Mouse (Mus musculus) lung, postnatal 0 days (tissue): ENCODE measurements around the gene Trpc3. TPM values are rescaled to one million over a fixed set of nuclear protein-coding genes. Genes with fewer than 3 reads are reported as not detected.

Experiments used
- ATAC-seq: fragments of 200-750 bp; cut with Nextera tagmentation; 2 replicates; pipeline ENCODE4 v1.8.0; 2017; ENCODE audit warnings: moderate library complexity
- DNase-seq: peaks from one replicate; pipeline ENCODE4 v3.0.0-alpha.2; 2016; ENCODE audit warnings: low spot score
- H3K27ac ChIP-seq: fragments of 300-500 bp; sonication (generic); 2 replicates; pipeline ENCODE4 v1.5.1; 2014; ENCODE audit warnings: antibody characterized with exemption, mild to moderate bottlenecking, low read length, mixed read lengths
- H3K27me3 ChIP-seq: fragments of 300-500 bp; sonication (generic); replicated peaks from 2 replicates; pipeline ENCODE4 v1.6.1; 2014; ENCODE audit warnings: low read length, mixed read lengths; ENCODE audit not compliant: insufficient read depth
- H3K36me3 ChIP-seq: fragments of 300-500 bp; sonication (generic); 2 replicates; pipeline ENCODE4 v1.6.1; 2014; ENCODE audit warnings: low read length, mixed read lengths; ENCODE audit not compliant: insufficient read depth
- H3K4me1 ChIP-seq: fragments of 300-500 bp; sonication (generic); 2 replicates; pipeline ENCODE4 v1.6.1; 2014; ENCODE audit warnings: antibody characterized with exemption, low read depth, low read length, mixed read lengths; ENCODE audit not compliant: insufficient read depth
- H3K4me2 ChIP-seq: fragments of 300-500 bp; sonication (generic); replicated peaks from 2 replicates; pipeline ENCODE4 v1.6.1; 2014; ENCODE audit warnings: low read depth, mild to moderate bottlenecking, low read length, moderate library complexity, mixed read lengths
- H3K4me3 ChIP-seq: fragments of 300-500 bp; sonication (generic); 2 replicates; pipeline ENCODE4 v1.5.1; 2014; ENCODE audit warnings: low read depth, low read length
- H3K9ac ChIP-seq: fragments of 300-500 bp; sonication (generic); replicated peaks from 2 replicates; pipeline ENCODE4 v1.6.1; 2014; ENCODE audit warnings: low read depth, mild to moderate bottlenecking
- H3K9me3 ChIP-seq: fragments of 300-500 bp; sonication (generic); 2 replicates; pipeline ENCODE4 v1.6.1; 2016; ENCODE audit warnings: low read length, mixed read lengths
- CTCF ChIP-seq: IDR thresholded peaks from 2 replicates; pipeline ENCODE4 v1.5.1; 2016; ENCODE audit warnings: antibody characterized with exemption, mild to moderate bottlenecking
- EP300 ChIP-seq: IDR thresholded peaks from 2 replicates; pipeline ENCODE4 v1.6.1; 2016; ENCODE audit warnings: antibody characterized with exemption, mild to moderate bottlenecking, control low read depth
- WGBS: fragments of 180-500 bp; shearing (Covaris S2); extraction: QIAGEN DNeasy Blood & Tissue Kit; methylation state at CpG from one replicate; pipeline ENCODE4 v1.1.7; 2014; 5-methylcytosine and 5-hydroxymethylcytosine counted together
- polyA plus RNA-seq: library from polyadenylated mRNA; unstranded; fragments of >200 nt; fragmentation: Nextera tagmentation; extraction: Ambion mirVana; gene quantifications from 2 replicates; pipeline ENCODE4 v1.2.1, GENCODE M21; 2015

The Trpc3 gene
- 3.1 and 3.3 TPM in 2 replicates for polyA plus RNA-seq

DNA sequence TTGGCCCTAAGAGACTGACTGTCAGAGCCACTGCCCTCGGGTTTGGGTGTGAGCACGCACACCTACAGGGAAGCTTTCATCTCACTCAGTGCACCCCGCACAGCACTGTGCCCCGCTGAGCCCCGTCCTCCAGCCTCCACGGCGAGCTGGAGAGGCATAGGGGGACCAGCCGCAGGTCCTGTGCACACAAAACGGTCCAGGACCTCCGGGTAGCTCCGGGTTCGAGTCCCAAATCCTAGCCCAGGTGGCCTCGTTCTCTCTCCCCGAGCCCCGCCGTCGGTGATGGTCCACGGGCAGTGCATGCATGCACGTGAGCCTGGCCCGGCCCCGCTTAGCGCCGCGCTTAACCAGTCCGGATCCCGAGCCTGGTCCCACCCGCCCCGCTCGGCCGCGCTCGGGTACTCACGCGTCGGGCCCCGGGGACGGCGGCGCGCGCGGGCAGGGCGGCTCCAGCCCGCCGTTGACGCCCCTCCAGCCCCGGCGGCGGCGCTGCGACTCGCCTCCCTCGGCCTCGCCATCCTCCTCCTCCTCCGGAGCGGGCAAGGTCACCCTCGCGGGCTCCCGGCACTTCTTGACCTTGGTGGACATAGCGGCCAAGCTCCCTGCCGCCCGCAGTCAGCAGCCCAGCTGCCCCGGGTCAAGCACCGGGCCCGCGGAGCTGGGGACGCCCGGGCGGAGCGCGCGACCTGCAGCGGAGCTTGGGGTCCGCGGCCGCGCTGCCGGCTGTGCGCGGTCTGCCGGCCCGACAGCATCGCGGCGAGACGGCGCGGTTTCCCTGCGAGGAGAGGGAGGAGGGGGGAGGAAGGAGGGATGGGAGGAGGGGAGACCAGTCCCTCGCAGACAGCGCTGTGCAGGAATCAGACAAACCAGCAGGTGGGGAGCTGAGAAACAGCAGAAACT is at the start of gene Trpc3:
Trpc3 (minus strand) TSS at position 776 of the 900 bp plus-strand sequence.
- no peaks in the 10 kb centered on the region for H3K4me1 ChIP-seq
- TF ChIP-seq CTCF (peak; percentile 31), EP300 (no peak)
- peak; percentile 55 for DNase-seq
- H3K27ac ChIP-seq = peak within 1 kb of the TSS; percentile 47; the same call in 1 of the 2 replicates
- no peaks in the 10 kb centered on the region for H3K9me3 ChIP-seq
- H3K9ac ChIP-seq = peak within 1 kb of the TSS; percentile 23; the same call in 1 of the 2 replicates
- 4% methylated on average over 83 of the region's 91 CpGs for WGBS
- H3K4me2 ChIP-seq = peak within 1 kb of the TSS; percentile 92
- H3K4me3 ChIP-seq = peak within 1 kb of the TSS; percentile 56
- H3K27me3 ChIP-seq = no peaks in the 10 kb centered on the region
- peak; percentile 85 for ATAC-seq
- no peaks in the 10 kb centered on the region for H3K36me3 ChIP-seq

DNA sequence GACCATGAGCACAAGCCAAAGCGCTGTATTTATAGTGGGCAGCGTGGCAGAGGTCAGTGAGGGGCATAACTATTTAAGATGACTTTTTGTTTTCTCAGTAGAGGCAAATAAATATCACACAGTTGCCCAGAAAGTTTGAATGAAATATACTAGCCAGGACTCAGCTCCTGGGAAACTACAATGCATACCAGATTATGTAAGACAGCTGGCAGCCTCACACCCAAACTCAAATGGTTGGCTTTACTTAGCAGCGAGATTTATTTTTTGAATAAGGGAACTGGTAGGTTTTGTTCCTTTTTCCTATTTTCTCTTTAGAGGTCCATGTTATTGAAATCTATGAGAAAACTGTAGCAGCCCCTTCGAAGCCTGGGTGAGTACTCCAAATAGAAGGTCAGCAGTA is 48.1 kb upstream of the Trpc3 start:
- H3K9me3 ChIP-seq = no peaks in the 10 kb centered on the region
- TF ChIP-seq CTCF (no peak), EP300 (no peak)
- WGBS = 51% methylated on average over 4 of the region's 4 CpGs
- no peaks in the 10 kb centered on the region for H3K36me3 ChIP-seq
- no peak overlapping the region for H3K4me2 ChIP-seq
- DNase-seq (no peak), ATAC-seq (no peak)
- H3K9ac ChIP-seq = no peak overlapping the region
- no peak overlapping the region for H3K4me3 ChIP-seq
- no peak overlapping the region for H3K27ac ChIP-seq
- H3K27me3 ChIP-seq = no peaks in the 10 kb centered on the region
- H3K4me1 ChIP-seq = no peaks in the 10 kb centered on the region

DNA sequence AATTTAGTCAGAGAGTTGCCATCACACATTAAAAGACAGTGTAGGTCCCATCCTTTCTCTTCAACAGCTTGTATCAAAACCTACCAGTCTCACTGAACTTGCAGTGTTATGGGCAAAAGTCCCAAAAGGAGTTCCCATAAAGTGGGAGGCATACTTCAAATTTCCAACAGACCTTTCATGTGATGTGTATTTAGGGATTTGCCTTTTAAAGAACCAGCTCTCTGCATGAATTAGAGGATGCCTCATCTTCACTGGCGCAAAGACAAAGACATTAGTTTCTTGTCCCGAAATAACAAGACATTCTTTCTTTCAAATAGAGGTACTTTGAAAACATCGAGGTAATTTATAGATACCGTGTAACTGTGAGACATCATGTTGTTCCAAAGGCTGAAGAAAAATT is 43.1 kb upstream of the Trpc3 start:
- DNase-seq = no peak
- no peak overlapping the region for H3K4me3 ChIP-seq
- H3K9ac ChIP-seq = no peak overlapping the region
- no peak overlapping the region for H3K4me2 ChIP-seq
- no peaks in the 10 kb centered on the region for H3K27me3 ChIP-seq
- H3K27ac ChIP-seq = no peak overlapping the region
- 85% methylated on average over 4 of the region's 4 CpGs for WGBS
- H3K36me3 ChIP-seq = no peaks in the 10 kb centered on the region
- H3K4me1 ChIP-seq = no peaks in the 10 kb centered on the region
- ATAC-seq = no peak
- TF ChIP-seq EP300 (no peak), CTCF (no peak)
- no peaks in the 10 kb centered on the region for H3K9me3 ChIP-seq

DNA sequence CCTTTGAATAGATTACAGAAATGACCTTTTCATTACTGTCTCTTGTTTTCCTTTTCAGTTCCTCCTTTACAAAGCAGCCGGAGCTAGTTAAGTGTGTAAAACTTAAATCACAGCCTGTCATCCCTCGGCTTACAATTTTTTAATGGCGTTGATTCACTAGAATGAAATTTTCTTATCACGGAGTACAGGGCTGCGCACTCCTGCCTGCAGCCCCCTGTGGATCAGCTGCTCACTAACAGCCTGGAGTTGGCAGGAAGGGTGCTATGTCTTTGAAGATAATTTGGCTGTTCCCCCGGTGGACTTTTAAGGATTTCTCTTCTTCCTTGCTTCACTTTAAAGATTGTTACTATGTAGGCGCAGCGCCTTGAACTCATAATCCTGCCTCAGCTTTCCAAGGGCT is 36.6 kb upstream of the Trpc3 start:
- H3K27ac ChIP-seq = no peak overlapping the region
- H3K4me3 ChIP-seq = no peak overlapping the region
- no peak overlapping the region for H3K4me2 ChIP-seq
- 59% methylated on average over 8 of the region's 8 CpGs for WGBS
- H3K9ac ChIP-seq = no peak overlapping the region
- no peaks in the 10 kb centered on the region for H3K36me3 ChIP-seq
- H3K27me3 ChIP-seq = no peaks in the 10 kb centered on the region
- ATAC-seq (no peak), DNase-seq (no peak)
- TF ChIP-seq CTCF = no peak
- no peak for TF ChIP-seq EP300
- H3K9me3 ChIP-seq = no peaks in the 10 kb centered on the region
- H3K4me1 ChIP-seq = no peaks in the 10 kb centered on the region

DNA sequence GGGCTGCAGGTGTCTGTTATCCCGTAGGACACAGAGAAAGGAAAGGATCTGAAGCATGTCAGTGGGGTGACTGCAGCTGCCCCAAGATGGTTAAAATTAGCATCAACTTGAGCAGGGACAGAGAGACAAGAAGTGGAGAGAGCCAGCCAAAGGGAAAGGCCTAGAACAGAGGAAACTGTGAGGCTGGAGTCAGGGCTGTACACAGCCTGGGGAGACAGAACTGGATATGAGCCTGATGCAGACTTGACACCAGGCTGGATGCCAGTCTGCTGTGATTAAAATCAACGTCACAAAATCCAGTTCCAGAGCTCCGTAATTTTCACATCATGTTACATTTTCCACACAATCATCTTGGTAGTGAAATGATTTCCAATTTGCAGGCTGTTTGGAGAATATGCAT is 31.9 kb upstream of the Trpc3 start:
- Histone ChIP-seq H3K9me3 (no peaks in the 10 kb centered on the region), H3K27ac (no peak overlapping the region), H3K4me3 (no peak overlapping the region), H3K27me3 (no peaks in the 10 kb centered on the region), H3K4me1 (no peaks in the 10 kb centered on the region), H3K36me3 (no peaks in the 10 kb centered on the region), H3K9ac (no peak overlapping the region), H3K4me2 (no peak overlapping the region)
- DNase-seq (no peak), ATAC-seq (no peak)
- WGBS = 69% methylated on average over 3 of the region's 3 CpGs
- TF ChIP-seq EP300 (no peak), CTCF (no peak)

DNA sequence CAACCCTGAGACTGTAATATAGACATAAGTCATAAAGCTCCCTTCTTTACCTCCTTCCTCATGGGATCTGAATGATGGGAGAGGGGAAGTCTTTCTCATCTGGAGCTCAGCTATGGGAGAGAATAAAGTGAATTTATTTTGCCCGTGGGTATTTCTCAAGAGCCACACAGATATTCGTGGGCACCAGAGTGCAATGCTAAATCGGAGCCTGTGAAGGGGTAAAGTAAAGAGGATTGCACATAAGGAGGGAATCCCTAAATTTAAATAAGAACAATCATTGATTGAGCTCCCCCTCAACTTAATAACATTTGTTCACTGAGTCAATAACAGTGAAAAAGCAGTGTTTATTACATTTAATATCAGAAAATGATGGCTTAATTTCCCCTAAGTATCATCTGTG is 19.6 kb upstream of the Trpc3 start:
- Histone ChIP-seq H3K27ac (no peak overlapping the region), H3K4me1 (no peaks in the 10 kb centered on the region), H3K4me2 (no peak overlapping the region), H3K9me3 (no peaks in the 10 kb centered on the region), H3K27me3 (no peaks in the 10 kb centered on the region), H3K9ac (no peak overlapping the region), H3K4me3 (no peak overlapping the region), H3K36me3 (no peaks in the 10 kb centered on the region)
- ATAC-seq (no peak), DNase-seq (no peak)
- TF ChIP-seq CTCF (no peak), EP300 (no peak)
- WGBS = 73% methylated on average over 3 of the region's 3 CpGs
